Mouse (Mus musculus) forebrain, embryonic 16.5 days (tissue): ENCODE measurements around the gene Selenbp1. TPM values are rescaled to one million over a fixed set of nuclear protein-coding genes. Genes with fewer than 3 reads are reported as not detected.
"Not testable (repeated sequence)": the region's sequence is repeated elsewhere in the genome, so short reads cannot be mapped to it uniquely, and the experiment has no call there.

Experiments
- ATAC-seq: fragments of 200-750 bp; cut with Nextera tagmentation; 2 replicates; pipeline ENCODE4 v1.8.0; 2017; ENCODE audit warnings: mild to moderate bottlenecking, moderate library complexity
- H3K27ac ChIP-seq: fragments of 300-500 bp; sonication (generic); 2 replicates; pipeline ENCODE4 v1.5.1; 2014; ENCODE audit warnings: low read length, control low read depth
- H3K27me3 ChIP-seq: fragments of 300-500 bp; sonication (generic); replicated peaks from 2 replicates; pipeline ENCODE4 v1.6.1; 2014; ENCODE audit warnings: low read length; ENCODE audit not compliant: control insufficient read depth, insufficient read depth
- H3K36me3 ChIP-seq: fragments of 300-500 bp; sonication (generic); 2 replicates; pipeline ENCODE4 v1.6.1; 2014; ENCODE audit not compliant: control insufficient read depth, insufficient read depth
- H3K4me1 ChIP-seq: fragments of 300-500 bp; sonication (generic); replicated peaks from 2 replicates; pipeline ENCODE4 v1.6.1; 2014; ENCODE audit warnings: low read length; ENCODE audit not compliant: control insufficient read depth, insufficient read depth
- H3K4me2 ChIP-seq: fragments of 300-500 bp; sonication (generic); 2 replicates; pipeline ENCODE4 v1.6.1; 2014; ENCODE audit warnings: mild to moderate bottlenecking, low read length, control low read depth
- H3K4me3 ChIP-seq: fragments of 300-500 bp; sonication (generic); replicated peaks from 2 replicates; pipeline ENCODE4 v1.5.1; 2014; ENCODE audit warnings: mild to moderate bottlenecking, low read length, control low read depth
- H3K9ac ChIP-seq: fragments of 300-500 bp; sonication (generic); replicated peaks from 2 replicates; pipeline ENCODE4 v1.6.1; 2014; ENCODE audit warnings: low read depth, low read length, control low read depth
- H3K9me3 ChIP-seq: fragments of 300-500 bp; sonication (generic); 2 replicates; pipeline ENCODE4 v1.6.1; 2016; ENCODE audit warnings: low read length; ENCODE audit not compliant: control insufficient read depth
- WGBS: fragments of 180-500 bp; shearing (Covaris S2); extraction: QIAGEN DNeasy Blood & Tissue Kit; methylation state at CpG from one replicate; pipeline ENCODE4 v1.1.7; 2014; 5-methylcytosine and 5-hydroxymethylcytosine counted together
- polyA plus RNA-seq: library from polyadenylated mRNA; unstranded; fragments of >200 nt; fragmentation: Nextera tagmentation; extraction: Ambion mirVana; gene quantifications from 2 replicates; pipeline ENCODE4 v1.2.1, GENCODE M21; 2015

Gene Selenbp1
- 8.5 and 11.6 TPM in 2 replicates for polyA plus RNA-seq

DNA sequence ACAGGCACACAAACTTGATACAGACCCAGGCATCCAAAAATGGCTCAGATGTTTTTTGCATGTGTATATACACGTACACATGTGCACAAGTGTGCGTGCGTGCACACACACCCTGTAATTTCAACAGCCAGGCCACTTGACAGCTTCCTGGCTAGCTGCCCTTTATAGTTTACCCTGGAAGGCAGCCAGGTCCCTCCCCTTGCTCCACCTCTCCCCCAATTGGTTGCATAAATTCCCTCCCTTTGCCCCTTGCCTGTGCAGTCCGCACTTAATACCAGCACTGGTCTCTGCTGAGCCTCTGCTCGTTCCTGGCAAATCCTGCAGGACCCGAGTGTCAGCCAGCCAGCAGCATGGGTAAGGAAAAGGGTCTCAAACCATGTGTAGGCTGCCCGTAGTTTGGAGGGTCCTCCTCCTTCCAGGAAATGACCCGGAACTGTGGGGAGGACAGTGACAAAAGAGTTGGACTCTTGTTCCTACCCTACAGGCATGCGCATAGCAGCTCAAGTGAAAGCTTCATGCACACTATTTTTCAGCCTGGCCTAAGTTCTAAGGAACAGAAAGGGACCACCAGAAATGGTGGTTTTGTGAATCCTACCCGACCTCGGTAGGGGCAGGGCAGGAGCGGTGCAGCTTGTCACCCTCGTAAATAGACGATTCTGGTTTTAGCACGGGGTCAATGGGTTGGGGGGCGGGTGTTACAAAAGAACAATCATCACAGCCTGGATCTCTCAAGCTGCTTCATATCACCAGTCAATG lies at the start of gene Selenbp1:
Gene Selenbp1, plus strand, starts transcription at position 248 of the 756 bp plus-strand sequence.
- Histone ChIP-seq H3K27me3 (no peaks in the 10 kb centered on the region), H3K4me3 (peak within 1 kb of the TSS; percentile 28), H3K4me2 (peak within 1 kb of the TSS; percentile 44), H3K27ac (0 out of 2 replicates have a peak within 1 kb of the TSS, but pooled peaks have one; percentile 47), H3K36me3 (no peaks in the 10 kb centered on the region), H3K9me3 (no peaks in the 10 kb centered on the region), H3K4me1 (peaks cover 8% of the 10 kb centered on the region), H3K9ac (peak within 1 kb of the TSS; percentile 39)
- 18% methylated on average over 16 of the region's 16 CpGs for WGBS
- peak; percentile 91 for ATAC-seq

GRCm38 (mm10) chr3:94886316-94887224 lies 46.3 kb upstream of the Selenbp1 start, which contains the start of gene Psmb4:
Psmb4 (minus strand) TSS chr3:94886961.
- H3K36me3 ChIP-seq = peaks cover 13% of the 10 kb centered on the region
- H3K4me2 ChIP-seq = peak within 1 kb of the TSS; percentile 90
- no peaks in the 10 kb centered on the region for H3K27me3 ChIP-seq
- peak within 1 kb of the TSS; percentile 87 for H3K9ac ChIP-seq
- H3K4me3 ChIP-seq = peak within 1 kb of the TSS; percentile 92
- H3K27ac ChIP-seq = peak within 1 kb of the TSS; percentile 69
- H3K4me1 ChIP-seq = peaks cover 17% of the 10 kb centered on the region
- WGBS = 1% methylated on average over 58 of the region's 61 CpGs
- no peaks in the 10 kb centered on the region for H3K9me3 ChIP-seq
- peak; percentile 91 for ATAC-seq

DNA sequence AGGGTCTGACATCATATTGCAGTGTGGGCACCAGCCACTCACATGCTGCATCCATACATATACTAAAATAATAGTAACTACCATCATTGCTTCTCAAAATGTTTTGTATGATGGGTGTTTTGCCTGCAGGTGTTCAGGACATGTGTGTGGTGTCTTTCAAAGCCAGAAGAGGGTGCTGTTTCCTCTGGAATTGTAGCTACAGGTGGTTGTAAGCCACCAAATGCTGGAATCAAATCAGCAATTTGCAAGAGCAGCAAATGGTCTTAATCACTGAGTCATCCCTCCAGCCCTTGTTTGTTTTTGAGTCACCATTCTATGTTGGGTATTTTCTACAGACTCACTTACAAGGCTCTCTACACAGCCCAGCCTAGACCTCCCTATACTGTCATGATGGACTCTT lies 44.3 kb upstream of the Selenbp1 start:
- Histone ChIP-seq H3K4me3 (no peak overlapping the region), H3K9me3 (no peaks in the 10 kb centered on the region), H3K36me3 (peaks cover 5% of the 10 kb centered on the region), H3K27ac (no peak overlapping the region), H3K27me3 (no peaks in the 10 kb centered on the region), H3K9ac (no peak overlapping the region), H3K4me1 (peaks cover 17% of the 10 kb centered on the region), H3K4me2 (no peak overlapping the region)
- ATAC-seq = no peak

DNA sequence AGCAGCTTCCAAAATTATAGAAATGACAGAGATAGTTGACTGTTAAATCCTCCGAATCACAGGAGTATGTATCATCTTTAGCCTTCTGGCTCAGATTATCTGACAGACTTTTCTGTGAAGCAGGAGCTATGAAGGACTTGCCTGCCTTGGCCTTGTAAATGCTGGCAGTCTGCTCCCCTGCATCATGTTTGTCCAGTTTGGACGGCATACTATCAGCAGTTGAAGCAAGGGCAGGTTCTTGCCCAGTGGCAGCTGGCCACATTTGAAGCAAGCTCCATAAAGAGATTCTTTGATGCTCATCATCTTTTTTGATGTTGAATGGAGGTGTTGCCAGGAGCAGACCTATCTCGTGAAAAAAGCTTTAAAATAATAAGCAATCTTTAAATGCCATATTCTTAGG lies 38.8 kb upstream of the Selenbp1 start:
- no peak for ATAC-seq
- H3K36me3 ChIP-seq = no peaks in the 10 kb centered on the region

GRCm38 (mm10) chr3:94902747-94903146 lies 30.1 kb upstream of the Selenbp1 start:
- Histone ChIP-seq H3K9ac (no peak overlapping the region), H3K4me3 (no peak overlapping the region), H3K4me1 (no peaks in the 10 kb centered on the region), H3K36me3 (no peaks in the 10 kb centered on the region), H3K4me2 (no peak overlapping the region), H3K9me3 (no peaks in the 10 kb centered on the region), H3K27me3 (no peaks in the 10 kb centered on the region), H3K27ac (no peak overlapping the region)
- 24% methylated on average over 7 of the region's 7 CpGs for WGBS
- ATAC-seq = 0 out of 2 replicates have a peak, but pooled peaks have one; percentile 47

More for the DNA sequence above, 38.8 kb upstream of the Selenbp1 start:
- H3K9me3 ChIP-seq = no peaks in the 10 kb centered on the region
- no peak overlapping the region for H3K4me3 ChIP-seq
- H3K4me2 ChIP-seq = no peak overlapping the region
- H3K27ac ChIP-seq = no peak overlapping the region
- H3K4me1 ChIP-seq = no peaks in the 10 kb centered on the region
- 72% methylated on average over 3 of the region's 3 CpGs for WGBS
- H3K9ac ChIP-seq = no peak overlapping the region
- no peaks in the 10 kb centered on the region for H3K27me3 ChIP-seq

DNA sequence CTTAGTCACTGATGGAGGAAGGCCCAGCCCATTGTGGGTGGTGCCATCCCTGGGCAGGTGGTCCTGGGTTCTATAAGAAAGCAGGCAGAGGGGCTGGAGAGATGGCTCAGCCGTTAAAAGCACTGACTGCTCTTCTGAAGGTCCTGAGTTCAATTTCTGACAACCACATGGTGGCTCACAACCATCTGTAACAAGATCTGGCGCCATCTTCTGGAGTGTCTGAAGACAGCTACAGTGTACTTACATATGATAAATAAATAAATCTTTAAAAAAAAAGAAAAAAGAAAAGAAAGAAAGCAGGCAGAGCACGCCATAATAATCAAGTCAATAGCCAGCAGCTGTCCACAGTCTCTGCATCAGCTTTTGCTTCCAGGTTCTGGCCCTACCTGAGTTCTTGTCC lies 28.1 kb upstream of the Selenbp1 start:
- H3K9ac ChIP-seq, ATAC-seq, H3K27ac ChIP-seq, H3K4me3 ChIP-seq, H3K9me3 ChIP-seq, H3K4me1 ChIP-seq, H3K4me2 ChIP-seq, H3K27me3 ChIP-seq, H3K36me3 ChIP-seq: not testable (repeated sequence)
- 56% methylated on average over 3 of the region's 3 CpGs for WGBS

GRCm38 (mm10) chr3:94906482-94906881 lies 26.4 kb upstream of the Selenbp1 start:
- Histone ChIP-seq H3K27ac (no peak overlapping the region), H3K27me3 (no peaks in the 10 kb centered on the region), H3K9me3 (no peaks in the 10 kb centered on the region), H3K4me2 (no peak overlapping the region), H3K4me3 (no peak overlapping the region), H3K36me3 (no peaks in the 10 kb centered on the region), H3K9ac (no peak overlapping the region), H3K4me1 (no peaks in the 10 kb centered on the region)
- ATAC-seq = no peak
- WGBS = 67% methylated on average over 1 of the region's 1 CpGs

DNA sequence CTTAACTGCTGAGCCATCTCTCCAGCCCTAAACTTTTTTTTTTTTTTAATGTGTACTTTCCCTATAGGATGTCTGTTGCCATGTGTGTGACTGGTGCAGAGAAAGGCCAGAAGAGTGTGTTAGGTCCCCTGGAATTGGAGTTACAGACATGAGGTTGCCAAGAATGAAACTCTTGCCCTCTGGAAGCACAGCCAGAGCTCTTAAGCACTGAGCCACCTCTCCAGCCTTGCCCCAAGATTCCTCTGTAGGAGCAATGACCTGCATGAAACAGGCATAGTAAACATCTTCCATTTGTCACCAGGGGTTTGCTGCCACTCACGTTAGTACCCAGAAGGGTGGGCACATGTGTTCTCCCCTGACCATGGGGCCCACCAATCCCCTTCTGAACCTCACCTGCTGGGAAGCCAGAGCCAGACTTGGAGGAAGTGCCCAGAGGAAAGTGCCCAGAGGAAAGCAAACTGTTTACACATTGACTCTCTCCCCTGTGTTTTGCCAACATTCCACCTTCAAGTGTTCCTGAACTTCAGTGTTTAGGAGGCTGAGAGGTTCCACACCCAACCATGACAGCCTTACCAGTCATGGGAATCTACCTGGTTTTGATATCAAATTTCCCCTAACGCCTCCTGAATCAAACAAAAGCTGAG lies 21.7 kb upstream of the Selenbp1 start:
- 70% methylated on average over 2 of the region's 2 CpGs for WGBS
- no peaks in the 10 kb centered on the region for H3K36me3 ChIP-seq
- H3K4me2 ChIP-seq = no peak overlapping the region
- H3K27ac ChIP-seq = no peak overlapping the region
- H3K9me3 ChIP-seq = no peaks in the 10 kb centered on the region
- no peaks in the 10 kb centered on the region for H3K27me3 ChIP-seq
- H3K9ac ChIP-seq = no peak overlapping the region
- ATAC-seq = no peak
- H3K4me1 ChIP-seq = no peaks in the 10 kb centered on the region
- H3K4me3 ChIP-seq = no peak overlapping the region

DNA sequence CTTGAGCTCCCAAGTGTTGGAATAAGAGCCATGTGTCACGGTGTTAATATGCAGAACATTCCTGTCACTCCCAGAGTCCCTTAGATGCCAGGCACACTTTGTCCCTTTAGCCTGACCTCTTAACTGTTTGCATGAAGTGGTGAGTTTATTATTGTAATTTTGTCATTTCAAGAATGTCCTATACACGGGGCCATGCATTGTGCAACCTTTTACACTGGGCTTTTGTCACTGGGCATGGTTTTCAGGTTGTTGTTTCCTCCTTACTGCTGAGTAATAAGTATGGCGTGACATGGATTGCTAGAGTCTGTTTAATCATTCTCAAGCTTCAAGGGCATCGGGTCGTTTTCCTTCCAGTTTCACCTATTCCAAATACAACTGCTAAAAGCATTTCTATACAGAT lies 19.1 kb upstream of the Selenbp1 start:
- Histone ChIP-seq H3K9ac (no peak overlapping the region), H3K27ac (no peak overlapping the region), H3K9me3 (no peaks in the 10 kb centered on the region), H3K4me2 (no peak overlapping the region), H3K4me1 (no peaks in the 10 kb centered on the region), H3K27me3 (no peaks in the 10 kb centered on the region), H3K4me3 (no peak overlapping the region), H3K36me3 (no peaks in the 10 kb centered on the region)
- WGBS = 80% methylated on average over 5 of the region's 5 CpGs
- ATAC-seq = no peak
